Mouse (Mus musculus) cerebellum, adult 9-11 months (tissue): ENCODE data around the gene Lrrc52.

Source experiments
- DNase-seq: peaks from one replicate; pipeline ENCODE4 v3.0.0; 2022

Lrrc52 gene

GRCm38 (mm10) chr1:167466765-167467426 lies at the start of gene Lrrc52:
TSS of gene Lrrc52 (minus strand) at chr1:167466780.
- peak; percentile 78 for DNase-seq

- DNase-seq: no peak
Observed at GRCm38 (mm10) chr1:167511621-167512020, 45.0 kb upstream of the Lrrc52 start.

GRCm38 (mm10) chr1:167506048-167506447 lies 39.5 kb upstream of the Lrrc52 start:
- no peak for DNase-seq

- DNase-seq: no peak
Observed at GRCm38 (mm10) chr1:167505427-167505826, 38.8 kb upstream of the Lrrc52 start.

- DNase-seq: no peak
Observed at GRCm38 (mm10) chr1:167499097-167499850, 32.7 kb upstream of the Lrrc52 start.

- no peak for DNase-seq
Observed at GRCm38 (mm10) chr1:167497991-167498390, 31.4 kb upstream of the Lrrc52 start.

GRCm38 (mm10) chr1:167497560-167497959 lies 31.0 kb upstream of the Lrrc52 start:
- no peak for DNase-seq

- DNase-seq: no peak
Observed at GRCm38 (mm10) chr1:167491501-167491900, 24.9 kb upstream of the Lrrc52 start.

GRCm38 (mm10) chr1:167487933-167488332 lies 21.4 kb upstream of the Lrrc52 start:
- DNase-seq: no peak

- no peak for DNase-seq
Observed at GRCm38 (mm10) chr1:167486959-167487680, 20.5 kb upstream of the Lrrc52 start.

GRCm38 (mm10) chr1:167482863-167483262 lies 16.3 kb upstream of the Lrrc52 start:
- no peak for DNase-seq

GRCm38 (mm10) chr1:167473585-167473984 lies 7.0 kb upstream of the Lrrc52 start:
- DNase-seq: no peak

GRCm38 (mm10) chr1:167467916-167468315 lies 1.3 kb upstream of the Lrrc52 start:
- no peak for DNase-seq

- no peak for DNase-seq
Observed at GRCm38 (mm10) chr1:167457311-167457710, 9.3 kb downstream of the Lrrc52 start.

GRCm38 (mm10) chr1:167453048-167453447 lies 13.5 kb downstream of the Lrrc52 start:
- no peak for DNase-seq

- DNase-seq: no peak
Observed at GRCm38 (mm10) chr1:167452456-167452855, 14.1 kb downstream of the Lrrc52 start.

- no peak for DNase-seq
Observed at GRCm38 (mm10) chr1:167448598-167448997, 18.0 kb downstream of the Lrrc52 start.

GRCm38 (mm10) chr1:167448088-167448487 lies 18.5 kb downstream of the Lrrc52 start:
- no peak for DNase-seq

- no peak for DNase-seq
Observed at GRCm38 (mm10) chr1:167446516-167446915, 20.1 kb downstream of the Lrrc52 start.

GRCm38 (mm10) chr1:167445167-167445566 lies 21.4 kb downstream of the Lrrc52 start:
- DNase-seq: no peak

- no peak for DNase-seq
Observed at GRCm38 (mm10) chr1:167438231-167438885, 28.2 kb downstream of the Lrrc52 start.

- no peak for DNase-seq
Observed at GRCm38 (mm10) chr1:167437091-167437490, 29.5 kb downstream of the Lrrc52 start.
